Mouse (Mus musculus): ENCODE measurements around the gene Nelfb.

DNA sequence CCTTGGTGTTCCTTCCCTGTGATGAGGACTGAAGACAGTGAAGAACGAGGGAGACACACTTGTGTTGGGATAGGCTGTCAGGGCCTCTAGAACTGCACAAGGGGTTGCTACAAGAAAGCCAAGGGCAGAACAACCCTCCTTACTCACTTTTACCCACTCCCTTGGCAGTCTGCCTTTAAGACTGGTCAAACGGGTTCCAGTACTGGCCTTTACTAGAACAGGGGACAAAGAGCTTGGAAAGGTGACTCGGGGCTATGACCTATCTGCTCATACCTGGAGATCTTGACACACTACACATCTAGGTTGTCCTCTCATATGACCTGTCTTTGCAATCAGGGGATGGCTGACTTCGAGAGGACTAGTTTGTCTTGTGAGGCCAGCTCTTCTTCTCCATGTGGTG, 26.2 kb upstream of the Nelfb start:
- TF ChIP-seq CTCF (IDR thresholded peaks at IDR 0.05; ENCODE audit: low read depth, low read length) (no peak), POLR2A (IDR thresholded peaks at IDR 0.05; ENCODE audit: borderline replicate concordance, low read depth, low read length) (no peak)

All from bone marrow macrophage, adult 2 months (primary cell).